Mouse (Mus musculus) E14TG2a.4 (cell line): Measurements from ENCODE around the gene Stx18.

ENCODE experiments used
- CTCF ChIP-seq: conservative IDR thresholded peaks from 2 replicates; pipeline ENCODE4 v1.5.1; 2014; ENCODE audit warnings: low read length
- NANOG ChIP-seq: IDR thresholded peaks from 2 replicates; pipeline ENCODE4 v1.6.1; 2014; ENCODE audit warnings: borderline replicate concordance, low read length, mixed read lengths
- POU5F1 ChIP-seq: IDR thresholded peaks from 2 replicates; pipeline ENCODE4 v1.6.1; 2014; ENCODE audit warnings: low read length, borderline replicate concordance

- TF ChIP-seq CTCF: no peak
- no peak for TF ChIP-seq POU5F1
- TF ChIP-seq NANOG: no peak
These were observed 46.2 kb upstream of the Stx18 start for GRCm38 (mm10) chr5:37992346-37992745.
